Mouse (Mus musculus) adrenal gland, postnatal 25 days (tissue): Measurements from ENCODE around the gene Edem2. TPM values are rescaled to one million over a fixed set of nuclear protein-coding genes. Genes with fewer than 3 reads are reported as not detected.

ENCODE experiments used
- DNase-seq: peaks from one replicate; pipeline ENCODE4 v3.0.0; 2021; ENCODE audit warnings: mixed read lengths
- total RNA-seq: library from RNA; stranded (reverse); gene quantifications from 2 replicates; pipeline ENCODE4 v1.2.3, GENCODE M21; 2021

The Edem2 gene
- total RNA-seq, 1 experiment from 2014 or later = 39.9 TPM

- no peak for DNase-seq
Observed at GRCm38 (mm10) chr2:155687746-155688145, 41.5 kb downstream of the Edem2 start.

GRCm38 (mm10) chr2:155686572-155686971, 42.7 kb downstream of the Edem2 start:
- DNase-seq = no peak

- no peak for DNase-seq
Observed at GRCm38 (mm10) chr2:155683821-155684220, 45.5 kb downstream of the Edem2 start.

- no peak for DNase-seq
Observed at GRCm38 (mm10) chr2:155683137-155683536, 46.1 kb downstream of the Edem2 start.

- no peak for DNase-seq
Observed at GRCm38 (mm10) chr2:155681874-155682273, 47.4 kb downstream of the Edem2 start.

GRCm38 (mm10) chr2:155681194-155681593, 48.1 kb downstream of the Edem2 start:
- DNase-seq = no peak

GRCm38 (mm10) chr2:155680591-155680990, 48.7 kb downstream of the Edem2 start:
- DNase-seq = no peak

- DNase-seq = no peak
Observed at GRCm38 (mm10) chr2:155679586-155680110, 49.6 kb downstream of the Edem2 start.

- DNase-seq = no peak
Observed at GRCm38 (mm10) chr2:155675118-155675517, 54.2 kb downstream of the Edem2 start.

GRCm38 (mm10) chr2:155673546-155673945, 55.7 kb downstream of the Edem2 start:
- DNase-seq = peak; percentile 78

- DNase-seq = peak; percentile 61
Observed at GRCm38 (mm10) chr2:155671236-155671635, 58.0 kb downstream of the Edem2 start.

GRCm38 (mm10) chr2:155668461-155668860, 60.8 kb downstream of the Edem2 start:
- DNase-seq = no peak

GRCm38 (mm10) chr2:155667881-155668280, 61.4 kb downstream of the Edem2 start:
- no peak for DNase-seq

- DNase-seq = no peak
Observed at GRCm38 (mm10) chr2:155663910-155664460, 65.3 kb downstream of the Edem2 start.

- DNase-seq = no peak
Observed at GRCm38 (mm10) chr2:155663097-155663496, 66.2 kb downstream of the Edem2 start.

GRCm38 (mm10) chr2:155662390-155662789, 66.9 kb downstream of the Edem2 start:
- no peak for DNase-seq

- no peak for DNase-seq
Observed at GRCm38 (mm10) chr2:155655759-155656372, 73.4 kb downstream of the Edem2 start.

- DNase-seq = no peak
Observed at GRCm38 (mm10) chr2:155652618-155653017, 76.7 kb downstream of the Edem2 start.

Other genes starting within 250 kb of the Edem2 start
- gene Acss2, start 211.5 kb downstream of the Edem2 start, total RNA-seq = 89.3 and 102 TPM in 2 replicates
- gene Ggt7, start 211.2 kb downstream of the Edem2 start, total RNA-seq = 2.3 and 5.3 TPM in 2 replicates
- gene Gss, start 136.7 kb downstream of the Edem2 start, total RNA-seq = 67.6 and 82.2 TPM in 2 replicates
- gene Myh7b, start 118.3 kb downstream of the Edem2 start, total RNA-seq = 0.24 TPM in 1 of 2 replicates, not detected in the other
- gene Trpc4ap, start 37.1 kb downstream of the Edem2 start, total RNA-seq = 150 and 170 TPM in 2 replicates
- not detected in 2 replicates for gene Gm17581, start 6.4 kb upstream of the Edem2 start, total RNA-seq
- gene Procr, start 21.6 kb upstream of the Edem2 start, total RNA-seq = 21.8 and 24.0 TPM in 2 replicates
- 1.9 and 2.3 TPM in 2 replicates for gene Mmp24, start 45.9 kb upstream of the Edem2 start, total RNA-seq
- gene BC029722, start 90.0 kb upstream of the Edem2 start, total RNA-seq = 159 and 181 TPM in 2 replicates
- gene Eif6, start 97.5 kb upstream of the Edem2 start, total RNA-seq = 112 and 131 TPM in 2 replicates
- 0.06 TPM in 1 of 2 replicates, not detected in the other for gene Fam83c, start 105.4 kb upstream of the Edem2 start, total RNA-seq
- gene Uqcc1, start 200.8 kb upstream of the Edem2 start, total RNA-seq = 74.4 and 114 TPM in 2 replicates
- gene Gm15557, start 211.3 kb upstream of the Edem2 start, total RNA-seq = not detected in 2 replicates
- gene Gdf5, start 215.9 kb upstream of the Edem2 start, total RNA-seq = 1.3 TPM in 1 of 2 replicates, not detected in the other
- gene Cep250, start 227.0 kb upstream of the Edem2 start, total RNA-seq = 12.2 and 19.0 TPM in 2 replicates